Mouse (Mus musculus) kidney, embryonic 14.5 days (tissue): ENCODE data around the gene Gm11237. TPM values are rescaled to one million over a fixed set of nuclear protein-coding genes. Genes with fewer than 3 reads are reported as not detected.
"Not testable (repeated sequence)": the region's sequence is repeated elsewhere in the genome, so short reads cannot be mapped to it uniquely, and the experiment has no call there.

Experiments used
- ATAC-seq: fragments of 200-750 bp; cut with Nextera tagmentation; 2 replicates; pipeline ENCODE4 v1.8.0; 2017; ENCODE audit warnings: moderate number of reproducible peaks, mild to moderate bottlenecking, moderate TSS enrichment, moderate library complexity; ENCODE audit not compliant: low FRiP score, low TSS enrichment
- H3K27ac ChIP-seq: fragments of 300-500 bp; sonication (generic); 2 replicates; pipeline ENCODE4 v1.5.1; 2014; ENCODE audit warnings: low read depth, mild to moderate bottlenecking, low read length, moderate library complexity, mixed read lengths
- H3K27me3 ChIP-seq: fragments of 300-500 bp; sonication (generic); 2 replicates; pipeline ENCODE4 v1.6.1; 2014; ENCODE audit warnings: mild to moderate bottlenecking, low read length; ENCODE audit not compliant: control insufficient read depth, insufficient read depth
- H3K36me3 ChIP-seq: fragments of 300-500 bp; sonication (generic); 2 replicates; pipeline ENCODE4 v1.6.1; 2014; ENCODE audit warnings: low read length, mixed read lengths; ENCODE audit not compliant: control insufficient read depth, insufficient read depth
- H3K4me1 ChIP-seq: fragments of 300-500 bp; sonication (generic); 2 replicates; pipeline ENCODE4 v1.6.1; 2014; ENCODE audit warnings: low read length, mixed read lengths; ENCODE audit not compliant: control insufficient read depth, insufficient read depth
- H3K4me2 ChIP-seq: fragments of 300-500 bp; sonication (generic); replicated peaks from 2 replicates; pipeline ENCODE4 v1.6.1; 2014; ENCODE audit warnings: low read depth, mild to moderate bottlenecking, low read length
- H3K4me3 ChIP-seq: fragments of 300-500 bp; sonication (generic); 2 replicates; pipeline ENCODE4 v1.5.1; 2014; ENCODE audit warnings: mild to moderate bottlenecking, low read length
- H3K9ac ChIP-seq: fragments of 300-500 bp; sonication (generic); 2 replicates; pipeline ENCODE4 v1.6.1; 2014; ENCODE audit warnings: low read depth, mild to moderate bottlenecking, low read length, moderate library complexity
- H3K9me3 ChIP-seq: fragments of 300-500 bp; sonication (generic); 2 replicates; pipeline ENCODE4 v1.6.1; 2016; ENCODE audit warnings: low read length; ENCODE audit not compliant: control insufficient read depth
- WGBS: fragments of 180-500 bp; shearing (Covaris S2); extraction: QIAGEN DNeasy Blood & Tissue Kit; methylation state at CpG from one replicate; pipeline ENCODE4 v1.1.7; 2014; 5-methylcytosine and 5-hydroxymethylcytosine counted together
- polyA plus RNA-seq: library from polyadenylated mRNA; unstranded; fragments of >200 nt; fragmentation: Nextera tagmentation; extraction: Ambion mirVana; gene quantifications from 2 replicates; pipeline ENCODE4 v1.2.1, GENCODE M21; 2014

Gm11237 gene
- not detected in 2 replicates for polyA plus RNA-seq

DNA sequence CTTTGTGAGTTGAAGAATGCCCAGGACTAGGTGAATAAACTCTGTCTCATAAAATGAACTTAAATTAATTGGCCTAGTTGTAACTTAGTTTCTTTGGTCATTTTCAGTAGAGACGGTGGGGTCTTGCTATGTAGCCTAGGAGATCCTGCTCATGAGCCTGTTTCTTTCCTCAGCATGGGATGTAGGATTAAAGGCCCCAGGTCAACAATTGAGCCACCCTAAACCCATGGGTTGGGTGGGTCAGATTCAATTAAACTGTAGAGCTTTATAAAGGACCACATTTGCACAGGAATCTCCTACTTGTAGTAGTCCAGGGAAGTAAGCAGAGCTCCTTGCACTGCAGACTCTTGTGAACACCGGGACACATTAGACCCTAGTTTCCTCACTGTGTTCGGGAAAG, at the start of gene Gm11237:
Gene Gm11237 (plus strand): TSS at position 301 of the 400 bp plus-strand sequence.
- ATAC-seq, H3K27me3 ChIP-seq, H3K4me2 ChIP-seq, H3K9me3 ChIP-seq, H3K27ac ChIP-seq, H3K4me3 ChIP-seq, H3K9ac ChIP-seq, H3K4me1 ChIP-seq, H3K36me3 ChIP-seq: not testable (repeated sequence)
- no CpG with 5 or more reads among the region's 3 CpGs for WGBS

DNA sequence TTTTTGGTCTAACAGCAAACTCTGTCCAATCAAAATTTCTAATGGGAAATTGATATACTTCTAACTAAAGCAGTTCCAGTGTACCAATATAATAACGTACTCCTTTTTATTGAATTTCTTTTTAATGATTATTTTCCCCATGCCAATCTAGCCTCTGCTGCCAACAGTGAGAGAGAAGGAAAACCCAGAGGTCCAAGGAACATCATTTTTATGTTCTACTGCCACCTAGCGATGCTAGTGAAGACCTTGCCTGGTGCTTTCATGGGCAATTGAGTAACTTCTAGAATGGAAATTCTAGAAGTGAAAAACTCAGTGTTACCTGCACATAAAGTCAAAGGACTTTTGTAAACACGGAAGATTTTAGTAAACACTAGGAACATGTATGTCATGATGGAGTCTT, 23.5 kb upstream of the Gm11237 start:
- Histone ChIP-seq H3K27me3 (no peaks in the 10 kb centered on the region), H3K36me3 (no peaks in the 10 kb centered on the region), H3K4me3 (no peak overlapping the region), H3K9ac (no peak overlapping the region), H3K4me1 (no peaks in the 10 kb centered on the region), H3K9me3 (no peaks in the 10 kb centered on the region), H3K4me2 (no peak overlapping the region), H3K27ac (no peak overlapping the region)
- ATAC-seq = peak; percentile 80; the same call in 1 of the 2 replicates
- 13% methylated on average over 3 of the region's 3 CpGs for WGBS

DNA sequence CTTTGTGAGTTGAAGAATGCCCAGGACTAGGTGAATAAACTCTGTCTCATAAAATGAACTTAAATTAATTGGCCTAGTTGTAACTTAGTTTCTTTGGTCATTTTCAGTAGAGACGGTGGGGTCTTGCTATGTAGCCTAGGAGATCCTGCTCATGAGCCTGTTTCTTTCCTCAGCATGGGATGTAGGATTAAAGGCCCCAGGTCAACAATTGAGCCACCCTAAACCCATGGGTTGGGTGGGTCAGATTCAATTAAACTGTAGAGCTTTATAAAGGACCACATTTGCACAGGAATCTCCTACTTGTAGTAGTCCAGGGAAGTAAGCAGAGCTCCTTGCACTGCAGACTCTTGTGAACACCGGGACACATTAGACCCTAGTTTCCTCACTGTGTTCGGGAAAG, 15.2 kb upstream of the Gm11237 start, which contains the start of gene Gm11238:
Gene Gm11238 (plus strand): TSS at position 301 of the 400 bp plus-strand sequence.
- H3K27me3 ChIP-seq, H3K9me3 ChIP-seq, H3K36me3 ChIP-seq, ATAC-seq, H3K4me2 ChIP-seq, H3K4me3 ChIP-seq, H3K9ac ChIP-seq, H3K27ac ChIP-seq, H3K4me1 ChIP-seq: not testable (repeated sequence)
- no CpG with 5 or more reads among the region's 3 CpGs for WGBS

DNA sequence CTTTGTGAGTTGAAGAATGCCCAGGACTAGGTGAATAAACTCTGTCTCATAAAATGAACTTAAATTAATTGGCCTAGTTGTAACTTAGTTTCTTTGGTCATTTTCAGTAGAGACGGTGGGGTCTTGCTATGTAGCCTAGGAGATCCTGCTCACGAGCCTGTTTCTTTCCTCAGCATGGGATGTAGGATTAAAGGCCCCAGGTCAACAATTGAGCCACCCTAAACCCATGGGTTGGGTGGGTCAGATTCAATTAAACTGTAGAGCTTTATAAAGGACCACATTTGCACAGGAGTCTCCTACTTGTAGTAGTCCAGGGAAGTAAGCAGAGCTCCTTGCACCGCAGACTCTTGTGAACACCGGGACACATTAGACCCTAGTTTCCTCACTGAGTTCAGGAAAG, 15.0 kb downstream of the Gm11237 start, which contains the start of gene Gm11236:
Gene Gm11236 (plus strand): TSS at position 301 of the 400 bp plus-strand sequence.
- not testable (repeated sequence) for H3K4me3 ChIP-seq, H3K27ac ChIP-seq, H3K4me2 ChIP-seq, H3K9ac ChIP-seq, ATAC-seq, H3K36me3 ChIP-seq, H3K4me1 ChIP-seq, H3K9me3 ChIP-seq, H3K27me3 ChIP-seq
- no CpG with 5 or more reads among the region's 4 CpGs for WGBS

DNA sequence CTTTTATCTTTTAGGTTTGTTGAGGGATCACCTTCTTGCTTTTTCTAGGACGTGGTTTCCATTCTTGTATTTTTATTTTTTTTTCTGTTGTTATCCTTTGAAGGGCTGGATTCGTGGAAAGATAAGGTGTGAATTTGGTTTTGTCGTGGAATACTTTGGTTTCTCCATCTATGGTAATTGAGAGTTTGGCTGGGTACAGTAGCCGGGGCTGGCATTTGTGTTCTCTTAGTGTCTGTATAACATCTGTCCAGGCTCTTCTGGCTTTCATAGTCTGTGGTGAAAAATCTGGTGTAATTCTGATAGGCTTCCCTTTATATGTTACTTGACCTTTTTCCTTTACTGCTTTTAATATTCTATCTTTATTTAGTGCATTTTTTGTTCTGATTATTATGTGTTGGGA, 39.1 kb downstream of the Gm11237 start:
- H3K4me3 ChIP-seq, H3K4me1 ChIP-seq, H3K36me3 ChIP-seq, H3K27ac ChIP-seq, H3K9me3 ChIP-seq, ATAC-seq, H3K4me2 ChIP-seq, H3K27me3 ChIP-seq, H3K9ac ChIP-seq: not testable (repeated sequence)
- 85% methylated on average over 4 of the region's 4 CpGs for WGBS

DNA sequence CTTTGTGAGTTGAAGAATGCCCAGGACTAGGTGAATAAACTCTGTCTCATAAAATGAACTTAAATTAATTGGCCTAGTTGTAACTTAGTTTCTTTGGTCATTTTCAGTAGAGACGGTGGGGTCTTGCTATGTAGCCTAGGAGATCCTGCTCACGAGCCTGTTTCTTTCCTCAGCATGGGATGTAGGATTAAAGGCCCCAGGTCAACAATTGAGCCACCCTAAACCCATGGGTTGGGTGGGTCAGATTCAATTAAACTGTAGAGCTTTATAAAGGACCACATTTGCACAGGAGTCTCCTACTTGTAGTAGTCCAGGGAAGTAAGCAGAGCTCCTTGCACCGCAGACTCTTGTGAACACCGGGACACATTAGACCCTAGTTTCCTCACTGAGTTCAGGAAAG, 45.3 kb downstream of the Gm11237 start, which contains the start of gene Gm11239:
Gene Gm11239 (plus strand): TSS at position 301 of the 400 bp plus-strand sequence.
- not testable (repeated sequence) for H3K4me2 ChIP-seq, H3K27me3 ChIP-seq, H3K9me3 ChIP-seq, H3K36me3 ChIP-seq, H3K4me1 ChIP-seq, H3K4me3 ChIP-seq, ATAC-seq, H3K9ac ChIP-seq, H3K27ac ChIP-seq
- no CpG with 5 or more reads among the region's 4 CpGs for WGBS

Other genes starting within 250 kb of the Gm11237 start
- not detected in 2 replicates for gene Gm11487, start 217.9 kb upstream of the Gm11237 start, polyA plus RNA-seq
- gene Gm11238, start 15.1 kb upstream of the Gm11237 start, polyA plus RNA-seq = not detected in 2 replicates
- not detected in 2 replicates for gene Gm11236, start 15.1 kb downstream of the Gm11237 start, polyA plus RNA-seq
- not detected in 2 replicates for gene Gm11239, start 45.4 kb downstream of the Gm11237 start, polyA plus RNA-seq
- not detected in 2 replicates for gene Gm428, start 60.5 kb downstream of the Gm11237 start, polyA plus RNA-seq
- gene Rasef, start 168.0 kb downstream of the Gm11237 start, polyA plus RNA-seq = 5.8 and 13.5 TPM in 2 replicates